Mouse (Mus musculus) megakaryocyte-erythroid progenitor cell, adult 5 weeks (primary cell): ENCODE data around the gene Ppp2r1a. TPM values are rescaled to one million over a fixed set of nuclear protein-coding genes. Genes with fewer than 3 reads are reported as not detected.

ENCODE experiments used
- polyA plus RNA-seq: library from polyadenylated mRNA; stranded (reverse); fragments of >175 nt; gene quantifications from 2 replicates; pipeline ENCODE4 v1.2.3, GENCODE M21; 2012

The Ppp2r1a gene
- 201 and 215 TPM in 2 replicates for polyA plus RNA-seq

GRCm38 (mm10) chr17:20944985-20945891 is at the start of gene Ppp2r1a:
Ppp2r1a (plus strand) TSS chr17:20945311.

DNA sequence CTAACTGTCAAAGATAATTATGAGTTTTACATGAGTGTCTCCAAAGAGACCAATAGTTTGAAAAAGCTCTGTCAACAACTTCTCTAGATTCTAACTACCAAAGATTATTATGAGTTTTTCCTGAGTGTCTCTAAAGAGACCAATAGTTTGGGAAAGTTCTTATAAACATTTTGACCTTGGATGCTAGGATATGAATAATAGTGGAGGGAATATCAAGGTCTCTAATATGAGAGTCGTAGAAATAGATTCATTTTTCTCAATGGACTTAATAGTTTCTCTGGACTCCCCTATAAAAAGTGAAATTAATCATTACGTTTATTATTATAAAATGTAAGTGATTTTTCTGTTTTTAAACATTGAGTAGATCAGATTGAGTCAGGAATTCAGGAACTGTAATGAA is 40.1 kb upstream of the Ppp2r1a start, which contains the start of gene Vmn1r231:
Vmn1r231 (minus strand) TSS at position 101 of the 400 bp plus-strand sequence.

GRCm38 (mm10) chr17:20919614-20920013 is 25.5 kb upstream of the Ppp2r1a start, which contains the start of gene Vmn1r232:
Vmn1r232 (minus strand) TSS chr17:20919714.

GRCm38 (mm10) chr17:20996364-20996763 is 51.3 kb downstream of the Ppp2r1a start, which contains the start of gene Vmn1r233:
Vmn1r233 (minus strand) TSS chr17:20996464.

GRCm38 (mm10) chr17:21008382-21009331 is 63.5 kb downstream of the Ppp2r1a start, which contains the start of gene Zfp160:
Zfp160 (plus strand) TSS chr17:21008903.

Other genes starting within 250 kb of the Ppp2r1a start
- not detected in 2 replicates for gene Vmn1r227, start 215.5 kb upstream of the Ppp2r1a start, polyA plus RNA-seq
- not detected in 2 replicates for gene Vmn1r228, start 159.2 kb upstream of the Ppp2r1a start, polyA plus RNA-seq
- not detected in 2 replicates for gene Vmn1r229, start 133.8 kb upstream of the Ppp2r1a start, polyA plus RNA-seq
- gene Vmn1r230, start 104.9 kb upstream of the Ppp2r1a start, polyA plus RNA-seq, result 0.01 TPM in 1 of 2 replicates, not detected in the other
- not detected in 2 replicates for gene Vmn1r231, start 40.2 kb upstream of the Ppp2r1a start, polyA plus RNA-seq
- gene Vmn1r232, start 25.6 kb upstream of the Ppp2r1a start, polyA plus RNA-seq, result not detected in 2 replicates
- gene Vmn1r233, start 51.2 kb downstream of the Ppp2r1a start, polyA plus RNA-seq, result not detected in 2 replicates
- gene Zfp160, start 63.6 kb downstream of the Ppp2r1a start, polyA plus RNA-seq, result 0.43 and 0.58 TPM in 2 replicates